Mouse (Mus musculus) liver, adult 2 months (tissue): ENCODE measurements around the gene Gm17455. TPM values are rescaled to one million over a fixed set of nuclear protein-coding genes. Genes with fewer than 3 reads are reported as not detected.

Experiments
- DNase-seq: peaks from one replicate; pipeline ENCODE4 v3.0.0-alpha.2; 2011; ENCODE audit warnings: low read depth, low spot score; ENCODE audit errors: extremely low read depth
- H3K27ac ChIP-seq: fragments of 200-500 bp; replicated peaks from 2 replicates; pipeline ENCODE4 v1.5.1; 2012; ENCODE audit warnings: low read depth, mild to moderate bottlenecking, control low read depth, inconsistent platforms, low read length; ENCODE audit not compliant: insufficient read depth
- H3K27me3 ChIP-seq: fragments of 200-500 bp; 2 replicates; pipeline ENCODE4 v1.6.1; 2012; ENCODE audit warnings: mild to moderate bottlenecking, moderate library complexity, low read length, inconsistent platforms; ENCODE audit not compliant: control insufficient read depth, insufficient read depth
- H3K36me3 ChIP-seq: fragments of 200-500 bp; 2 replicates; pipeline ENCODE4 v1.6.1; 2012; ENCODE audit warnings: low read length, inconsistent platforms; ENCODE audit not compliant: control insufficient read depth, insufficient read depth
- H3K4me1 ChIP-seq: fragments of 200-500 bp; 2 replicates; pipeline ENCODE4 v1.6.1; 2011; ENCODE audit warnings: low read length; ENCODE audit not compliant: control insufficient read depth, insufficient read depth
- H3K4me3 ChIP-seq: fragments of 200-500 bp; 2 replicates; pipeline ENCODE4 v1.5.1; 2011; ENCODE audit warnings: low read depth, mild to moderate bottlenecking, control low read depth, low read length, moderate library complexity; ENCODE audit not compliant: insufficient read depth
- H3K79me2 ChIP-seq: fragments of 200-500 bp; 2 replicates; pipeline ENCODE4 v1.6.1; 2012; ENCODE audit warnings: inconsistent platforms, mild to moderate bottlenecking, low read length, moderate library complexity; ENCODE audit not compliant: control insufficient read depth, insufficient read depth
- H3K9ac ChIP-seq: fragments of 200-500 bp; 2 replicates; pipeline ENCODE4 v1.6.1; 2012; ENCODE audit warnings: low read depth, mild to moderate bottlenecking, control low read depth, inconsistent platforms, low read length
- CTCF ChIP-seq: fragments of 200-500 bp; IDR thresholded peaks from 2 replicates; pipeline ENCODE4 v1.5.1; 2011; ENCODE audit warnings: low read depth, low read length, control low read depth
- POLR2A ChIP-seq: fragments of 200-500 bp; IDR thresholded peaks from 2 replicates; pipeline ENCODE4 v1.6.1; 2011; ENCODE audit warnings: low read length, control low read depth; ENCODE audit not compliant: insufficient read depth; ENCODE audit errors: extremely low read depth
- WGBS: fragments of 180-500 bp; shearing (Covaris S2); methylation state at CpG from one replicate; pipeline ENCODE4 v1.1.7; 2018; 5-methylcytosine and 5-hydroxymethylcytosine counted together
- polyA plus RNA-seq: library from polyadenylated mRNA; depleted of rRNA; stranded (reverse); fragments of >200 nt; gene quantifications from 2 replicates; pipeline ENCODE4 v1.2.3, GENCODE M21; 2012
- total RNA-seq: library from RNA; depleted of rRNA; stranded (reverse); fragments of >200 nt; gene quantifications from 2 replicates; pipeline ENCODE4 v1.2.3, GENCODE M21; 2014

Gm17455 gene
- total and polyA plus RNA-seq, 2 experiments = not detected

GRCm38 (mm10) chr10:60370098-60370497, 29.4 kb upstream of the Gm17455 start:
- TF ChIP-seq CTCF (no peak), POLR2A (no peak)
- no peaks in the 10 kb centered on the region for H3K36me3 ChIP-seq

GRCm38 (mm10) chr10:60370601-60371061, 28.9 kb upstream of the Gm17455 start:
- Histone ChIP-seq H3K27ac (no peak overlapping the region), H3K36me3 (no peaks in the 10 kb centered on the region), H3K4me3 (no peak overlapping the region), H3K4me1 (no peaks in the 10 kb centered on the region), H3K27me3 (no peaks in the 10 kb centered on the region), H3K79me2 (no peaks in the 10 kb centered on the region), H3K9ac (no peak overlapping the region)
- 83% methylated on average over 5 of the region's 5 CpGs for WGBS
- no peak for TF ChIP-seq POLR2A
- no peak for TF ChIP-seq CTCF
- DNase-seq = no peak

More at GRCm38 (mm10) chr10:60370098-60370497, 29.4 kb upstream of the Gm17455 start:
- Histone ChIP-seq H3K4me1 (no peaks in the 10 kb centered on the region), H3K27me3 (no peaks in the 10 kb centered on the region), H3K9ac (no peak overlapping the region), H3K79me2 (no peaks in the 10 kb centered on the region), H3K4me3 (no peak overlapping the region), H3K27ac (no peak overlapping the region)
- DNase-seq = no peak
- 87% methylated on average over 2 of the region's 2 CpGs for WGBS

DNA sequence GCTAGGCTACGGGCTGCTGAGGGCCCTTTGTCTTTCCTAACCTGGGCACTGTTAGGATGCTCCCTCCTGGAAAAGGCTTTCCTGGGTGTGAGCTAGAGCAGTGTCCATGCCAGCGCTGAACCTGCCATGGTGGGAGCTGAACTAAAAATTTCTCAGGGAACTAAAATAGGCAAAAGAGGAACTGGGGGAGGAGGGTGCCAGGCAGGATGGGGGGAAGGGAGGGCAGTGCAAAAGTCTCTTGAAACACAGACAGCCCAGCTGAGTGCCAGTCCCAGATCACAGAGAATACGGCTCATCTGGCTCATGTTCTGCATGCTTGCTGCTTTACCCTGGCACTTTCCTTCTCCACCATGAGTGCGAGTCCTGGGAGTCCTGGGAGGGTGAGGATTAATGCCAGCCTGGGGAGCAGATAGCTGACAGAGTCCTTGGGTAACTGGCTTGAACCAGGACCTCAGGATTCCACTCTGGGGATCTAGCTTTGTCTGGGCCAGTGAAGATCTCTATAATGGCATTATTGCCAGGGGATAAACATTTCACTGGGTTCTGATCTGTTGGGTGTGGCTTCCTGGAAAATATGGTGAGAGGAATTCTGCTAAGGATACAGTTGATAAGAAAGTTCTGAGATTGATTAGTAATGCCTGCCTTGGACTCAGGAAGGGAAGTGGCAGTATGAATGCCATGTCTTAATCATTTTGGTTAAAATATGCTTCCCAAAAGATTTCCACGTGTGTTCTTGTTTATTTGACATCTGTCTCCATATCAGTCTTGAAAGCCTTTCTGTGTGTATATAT, 27.7 kb upstream of the Gm17455 start:
- H3K27ac ChIP-seq = 0 out of 2 replicates have a peak overlapping the region, but pooled peaks have one; percentile 13

DNA sequence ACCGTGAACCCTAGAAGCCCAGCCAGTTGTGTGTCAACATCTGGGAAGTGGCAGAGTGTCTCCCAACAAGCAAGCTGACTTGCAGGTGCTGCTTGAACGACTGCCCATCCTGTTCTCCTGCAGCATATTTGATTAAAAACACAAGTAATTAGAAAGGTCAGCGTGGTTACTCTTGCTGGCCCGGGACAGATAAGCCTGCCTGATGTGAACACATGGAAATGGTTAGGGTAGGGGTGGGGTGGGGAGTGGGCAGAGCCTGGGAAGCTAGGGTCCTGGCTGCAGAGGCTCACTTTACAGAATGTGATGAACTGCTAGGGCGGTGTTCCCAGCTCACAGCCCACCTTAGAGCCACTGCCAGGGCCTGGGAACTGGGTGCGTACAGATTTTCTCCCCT, 26.0 kb upstream of the Gm17455 start:
- Histone ChIP-seq H3K79me2 (no peaks in the 10 kb centered on the region), H3K27ac (0 out of 2 replicates have a peak overlapping the region, but pooled peaks have one; percentile 2), H3K36me3 (no peaks in the 10 kb centered on the region), H3K27me3 (no peaks in the 10 kb centered on the region), H3K9ac (no peak overlapping the region), H3K4me1 (no peaks in the 10 kb centered on the region), H3K4me3 (no peak overlapping the region)
- 49% methylated on average over 6 of the region's 6 CpGs for WGBS
- TF ChIP-seq POLR2A = no peak
- TF ChIP-seq CTCF = no peak
- DNase-seq = no peak

More for the DNA sequence above, 27.7 kb upstream of the Gm17455 start:
- no peak overlapping the region for H3K9ac ChIP-seq
- H3K36me3 ChIP-seq = no peaks in the 10 kb centered on the region
- TF ChIP-seq CTCF (no peak), POLR2A (no peak)
- DNase-seq = no peak
- 80% methylated on average over 5 of the region's 5 CpGs for WGBS
- no peaks in the 10 kb centered on the region for H3K79me2 ChIP-seq
- no peak overlapping the region for H3K4me3 ChIP-seq
- H3K4me1 ChIP-seq = no peaks in the 10 kb centered on the region
- no peaks in the 10 kb centered on the region for H3K27me3 ChIP-seq

DNA sequence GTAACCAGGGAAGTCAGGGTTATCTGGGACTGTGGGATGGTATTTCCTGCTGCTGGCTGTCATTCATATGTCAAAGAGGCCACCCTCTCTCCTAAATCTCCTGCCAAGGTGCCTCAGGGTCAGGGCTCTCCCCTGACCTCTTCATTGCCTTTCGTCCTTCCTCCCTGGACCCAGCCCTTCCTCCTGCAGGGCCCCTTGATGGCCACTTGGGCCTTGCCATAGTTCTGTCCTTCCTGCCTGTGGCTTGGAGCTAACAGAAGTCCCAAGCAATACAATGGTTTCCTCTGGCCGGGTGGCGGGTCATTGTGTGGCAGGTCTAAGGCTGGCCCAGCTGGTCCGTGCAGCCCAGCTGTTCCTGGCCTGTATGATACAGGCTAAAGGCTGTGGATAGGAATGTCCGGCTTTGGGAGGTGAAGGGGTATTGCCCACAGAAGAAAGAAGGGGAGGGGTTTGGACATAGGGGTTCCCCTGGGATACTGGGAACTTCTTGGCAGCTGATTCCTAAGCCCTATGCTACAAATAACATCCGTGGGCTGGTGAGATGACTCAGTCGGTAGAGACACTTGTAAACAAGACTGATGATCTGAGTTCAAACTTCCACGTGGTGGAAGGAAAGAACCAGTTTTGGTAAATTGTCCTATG, 25.5 kb upstream of the Gm17455 start:
- no peaks in the 10 kb centered on the region for H3K79me2 ChIP-seq
- TF ChIP-seq CTCF (peak; percentile 17; the same call in 1 of the 2 replicates), POLR2A (no peak)
- WGBS = 62% methylated on average over 8 of the region's 8 CpGs
- H3K4me1 ChIP-seq = no peaks in the 10 kb centered on the region
- no peaks in the 10 kb centered on the region for H3K27me3 ChIP-seq
- no peak for DNase-seq
- H3K4me3 ChIP-seq = no peak overlapping the region
- H3K27ac ChIP-seq = 0 out of 2 replicates have a peak overlapping the region, but pooled peaks have one; percentile 20
- H3K36me3 ChIP-seq = no peaks in the 10 kb centered on the region
- H3K9ac ChIP-seq = no peak overlapping the region
